Mouse (Mus musculus) 3134 (cell line): ENCODE measurements around the gene Cdk2ap2.
"Not testable (repeated sequence)": the region's sequence is repeated elsewhere in the genome, so short reads cannot be mapped to it uniquely, and the experiment has no call there.

ENCODE experiments used
- DNase-seq: peaks from one replicate; pipeline ENCODE4 v3.0.0-alpha.2; 2011; ENCODE audit warnings: low spot score; ENCODE audit not compliant: insufficient read length; ENCODE audit errors: extremely low read depth

The Cdk2ap2 gene

GRCm38 (mm10) chr19:4131075-4131474 lies 34.1 kb downstream of the Cdk2ap2 start:
- no peak for DNase-seq

GRCm38 (mm10) chr19:4131768-4132167 lies 34.8 kb downstream of the Cdk2ap2 start:
- DNase-seq, result no peak

- DNase-seq, result peak; percentile 45
These were observed 37.4 kb downstream of the Cdk2ap2 start for GRCm38 (mm10) chr19:4134354-4134753.

- DNase-seq, result not testable (repeated sequence)
These were observed 38.4 kb downstream of the Cdk2ap2 start for GRCm38 (mm10) chr19:4135229-4135962.

GRCm38 (mm10) chr19:4135963-4136345 lies 39.0 kb downstream of the Cdk2ap2 start:
- peak; percentile 66 for DNase-seq

- peak; percentile 36 for DNase-seq
These were observed 39.5 kb downstream of the Cdk2ap2 start for GRCm38 (mm10) chr19:4136463-4136862.

- no peak for DNase-seq
These were observed 40.9 kb downstream of the Cdk2ap2 start for GRCm38 (mm10) chr19:4137913-4138312.

GRCm38 (mm10) chr19:4139446-4139845 lies 42.5 kb downstream of the Cdk2ap2 start, which contains the start of gene Gpr152:
Gpr152 (plus strand) TSS chr19:4139787.
- DNase-seq, result no peak

- no peak for DNase-seq
These were observed 43.2 kb downstream of the Cdk2ap2 start for GRCm38 (mm10) chr19:4140147-4140546.

- DNase-seq, result no peak
These were observed 45.6 kb downstream of the Cdk2ap2 start for GRCm38 (mm10) chr19:4142416-4143173.

- DNase-seq, result no peak
These were observed 46.8 kb downstream of the Cdk2ap2 start, which contains the start of gene Cabp4 for GRCm38 (mm10) chr19:4143759-4144268. Cabp4 (minus strand) TSS chr19:4144033.

GRCm38 (mm10) chr19:4144550-4145498 lies 47.8 kb downstream of the Cdk2ap2 start:
- DNase-seq, result no peak

- DNase-seq, result no peak
These were observed 49.0 kb downstream of the Cdk2ap2 start for GRCm38 (mm10) chr19:4145936-4146335.

GRCm38 (mm10) chr19:4146366-4147021 lies 49.5 kb downstream of the Cdk2ap2 start:
- DNase-seq, result no peak

- DNase-seq, result no peak
These were observed 50.0 kb downstream of the Cdk2ap2 start for GRCm38 (mm10) chr19:4147022-4147405.

- no peak for DNase-seq
These were observed 51.0 kb downstream of the Cdk2ap2 start for GRCm38 (mm10) chr19:4147782-4148490.

GRCm38 (mm10) chr19:4148491-4148806 lies 51.5 kb downstream of the Cdk2ap2 start, which contains the start of gene Coro1b:
Coro1b (plus strand) TSS chr19:4148619.
- DNase-seq, result peak; percentile 96
